Mouse (Mus musculus) forebrain, embryonic 12.5 days (tissue): ENCODE data around the gene Prkaa1. TPM values are rescaled to one million over a fixed set of nuclear protein-coding genes. Genes with fewer than 3 reads are reported as not detected.

Experiments used
- ATAC-seq: fragments of 200-750 bp; cut with Nextera tagmentation; 2 replicates; pipeline ENCODE4 v1.8.0; 2017; ENCODE audit warnings: moderate TSS enrichment; ENCODE audit not compliant: low FRiP score
- H3K27ac ChIP-seq: fragments of 300-500 bp; sonication (generic); 2 replicates; pipeline ENCODE4 v1.5.1; 2016; ENCODE audit warnings: mild to moderate bottlenecking
- H3K27me3 ChIP-seq: fragments of 300-500 bp; sonication (generic); 2 replicates; pipeline ENCODE4 v1.6.1; 2016; ENCODE audit warnings: mild to moderate bottlenecking
- H3K36me3 ChIP-seq: fragments of 300-500 bp; sonication (generic); replicated peaks from 2 replicates; pipeline ENCODE4 v1.6.1; 2016; ENCODE audit warnings: mild to moderate bottlenecking
- H3K4me1 ChIP-seq: fragments of 300-500 bp; sonication (generic); 2 replicates; pipeline ENCODE4 v1.6.1; 2016
- H3K4me2 ChIP-seq: fragments of 300-500 bp; sonication (generic); 2 replicates; pipeline ENCODE4 v1.6.1; 2016; ENCODE audit warnings: mild to moderate bottlenecking, moderate library complexity
- H3K4me3 ChIP-seq: fragments of 300-500 bp; sonication (generic); replicated peaks from 2 replicates; pipeline ENCODE4 v1.5.1; 2016; ENCODE audit warnings: mild to moderate bottlenecking
- H3K9ac ChIP-seq: fragments of 300-500 bp; sonication (generic); 2 replicates; pipeline ENCODE4 v1.6.1; 2016; ENCODE audit warnings: mild to moderate bottlenecking
- H3K9me3 ChIP-seq: fragments of 300-500 bp; sonication (generic); 2 replicates; pipeline ENCODE4 v1.6.1; 2016
- WGBS: fragments of 180-500 bp; shearing (Covaris S2); methylation state at CpG from one replicate; pipeline ENCODE4 v1.1.7; 2016; 5-methylcytosine and 5-hydroxymethylcytosine counted together
- polyA plus RNA-seq: library from polyadenylated mRNA; unstranded; fragments of >200 nt; fragmentation: Nextera tagmentation; extraction: Ambion mirVana; gene quantifications from 2 replicates; pipeline ENCODE4 v1.2.1, GENCODE M21; 2016

Prkaa1 gene
- polyA plus RNA-seq, 1 experiment from 2014 or later, result 14.9 TPM

GRCm38 (mm10) chr15:5134179-5134578 lies 9.5 kb upstream of the Prkaa1 start:
- H3K4me1 ChIP-seq, result no peaks in the 10 kb centered on the region; the same call in 1 of the 2 replicates
- 64% methylated on average over 3 of the region's 3 CpGs for WGBS
- no peak overlapping the region for H3K9ac ChIP-seq
- no peaks in the 10 kb centered on the region for H3K36me3 ChIP-seq
- H3K4me2 ChIP-seq, result no peak overlapping the region
- ATAC-seq, result no peak
- H3K4me3 ChIP-seq, result no peak overlapping the region
- no peaks in the 10 kb centered on the region for H3K9me3 ChIP-seq
- H3K27ac ChIP-seq, result no peak overlapping the region
- no peaks in the 10 kb centered on the region for H3K27me3 ChIP-seq

GRCm38 (mm10) chr15:5134945-5135483 lies 8.6 kb upstream of the Prkaa1 start:
- H3K4me1 ChIP-seq, result no peaks in the 10 kb centered on the region; the same call in 1 of the 2 replicates
- 79% methylated on average over 8 of the region's 8 CpGs for WGBS
- H3K9me3 ChIP-seq, result no peaks in the 10 kb centered on the region
- no peaks in the 10 kb centered on the region for H3K27me3 ChIP-seq
- H3K9ac ChIP-seq, result no peak overlapping the region
- no peak overlapping the region for H3K4me3 ChIP-seq
- no peak for ATAC-seq
- no peak overlapping the region for H3K27ac ChIP-seq
- H3K4me2 ChIP-seq, result no peak overlapping the region
- H3K36me3 ChIP-seq, result no peaks in the 10 kb centered on the region

GRCm38 (mm10) chr15:5138021-5138856 lies 5.4 kb upstream of the Prkaa1 start:
- ATAC-seq, result peak; percentile 70; the same call in 1 of the 2 replicates
- no peaks in the 10 kb centered on the region; the same call in 1 of the 2 replicates for H3K4me1 ChIP-seq
- no peaks in the 10 kb centered on the region for H3K9me3 ChIP-seq
- H3K9ac ChIP-seq, result no peak overlapping the region
- no peaks in the 10 kb centered on the region for H3K36me3 ChIP-seq
- 62% methylated on average over 9 of the region's 9 CpGs for WGBS
- H3K27ac ChIP-seq, result no peak overlapping the region
- no peak overlapping the region for H3K4me3 ChIP-seq
- H3K27me3 ChIP-seq, result no peaks in the 10 kb centered on the region
- H3K4me2 ChIP-seq, result no peak overlapping the region

- no peak overlapping the region for H3K4me2 ChIP-seq
- H3K4me1 ChIP-seq, result no peaks in the 10 kb centered on the region; the same call in 1 of the 2 replicates
- no peak overlapping the region for H3K27ac ChIP-seq
- no peak overlapping the region for H3K4me3 ChIP-seq
- H3K36me3 ChIP-seq, result no peaks in the 10 kb centered on the region
- no peak for ATAC-seq
- no peaks in the 10 kb centered on the region for H3K27me3 ChIP-seq
- H3K9ac ChIP-seq, result no peak overlapping the region
- WGBS, result 90% methylated on average over 2 of the region's 2 CpGs
- H3K9me3 ChIP-seq, result no peaks in the 10 kb centered on the region
Observed at GRCm38 (mm10) chr15:5139366-5139765, 4.3 kb upstream of the Prkaa1 start.

GRCm38 (mm10) chr15:5139863-5140262 lies 3.8 kb upstream of the Prkaa1 start:
- Histone ChIP-seq H3K27me3 (no peaks in the 10 kb centered on the region), H3K36me3 (no peaks in the 10 kb centered on the region), H3K4me2 (no peak overlapping the region), H3K27ac (no peak overlapping the region), H3K9ac (no peak overlapping the region), H3K4me3 (no peak overlapping the region), H3K9me3 (no peaks in the 10 kb centered on the region), H3K4me1 (peaks cover 3% of the 10 kb centered on the region)
- ATAC-seq, result no peak
- 91% methylated on average over 7 of the region's 7 CpGs for WGBS

GRCm38 (mm10) chr15:5140357-5140756 lies 3.3 kb upstream of the Prkaa1 start:
- H3K4me3 ChIP-seq, result no peak overlapping the region
- H3K27ac ChIP-seq, result no peak overlapping the region
- ATAC-seq, result no peak
- H3K4me2 ChIP-seq, result no peak overlapping the region
- H3K9me3 ChIP-seq, result no peaks in the 10 kb centered on the region
- no peaks in the 10 kb centered on the region for H3K27me3 ChIP-seq
- H3K4me1 ChIP-seq, result peaks cover 8% of the 10 kb centered on the region
- no peak overlapping the region for H3K9ac ChIP-seq
- H3K36me3 ChIP-seq, result no peaks in the 10 kb centered on the region

GRCm38 (mm10) chr15:5142047-5142446 lies 1.6 kb upstream of the Prkaa1 start:
- 65% methylated on average over 5 of the region's 5 CpGs for WGBS
- ATAC-seq, result no peak

GRCm38 (mm10) chr15:5142714-5143113 lies 947 bp upstream of the Prkaa1 start:
- Histone ChIP-seq H3K9ac (no peak overlapping the region), H3K9me3 (no peaks in the 10 kb centered on the region), H3K27ac (no peak overlapping the region), H3K36me3 (no peaks in the 10 kb centered on the region), H3K4me3 (no peak overlapping the region), H3K27me3 (no peaks in the 10 kb centered on the region), H3K4me2 (no peak overlapping the region), H3K4me1 (peaks cover 10% of the 10 kb centered on the region)
- ATAC-seq, result no peak
- WGBS, result 75% methylated on average over 5 of the region's 5 CpGs

More at GRCm38 (mm10) chr15:5142047-5142446, 1.6 kb upstream of the Prkaa1 start:
- H3K9ac ChIP-seq, result no peak overlapping the region
- H3K4me1 ChIP-seq, result peaks cover 10% of the 10 kb centered on the region
- no peaks in the 10 kb centered on the region for H3K9me3 ChIP-seq
- H3K27ac ChIP-seq, result no peak overlapping the region
- H3K36me3 ChIP-seq, result no peaks in the 10 kb centered on the region
- no peaks in the 10 kb centered on the region for H3K27me3 ChIP-seq
- no peak overlapping the region for H3K4me3 ChIP-seq
- H3K4me2 ChIP-seq, result no peak overlapping the region

GRCm38 (mm10) chr15:5144021-5144778 lies 539 bp downstream of the Prkaa1 start:
- peak overlapping the region; percentile 94 for H3K27ac ChIP-seq
- H3K4me2 ChIP-seq, result peak overlapping the region; percentile 60
- peaks cover 13% of the 10 kb centered on the region for H3K4me1 ChIP-seq
- H3K9me3 ChIP-seq, result no peaks in the 10 kb centered on the region
- peak overlapping the region; percentile 87 for H3K9ac ChIP-seq
- no peaks in the 10 kb centered on the region for H3K36me3 ChIP-seq
- H3K4me3 ChIP-seq, result peak overlapping the region; percentile 83
- under 1% methylated on average over 59 of the region's 61 CpGs for WGBS
- H3K27me3 ChIP-seq, result no peaks in the 10 kb centered on the region
- ATAC-seq, result peak; percentile 94

GRCm38 (mm10) chr15:5145196-5145945 lies 1.7 kb downstream of the Prkaa1 start:
- 46% methylated on average over 9 of the region's 9 CpGs for WGBS
- H3K27ac ChIP-seq, result no peak overlapping the region
- H3K36me3 ChIP-seq, result no peaks in the 10 kb centered on the region
- H3K9me3 ChIP-seq, result no peaks in the 10 kb centered on the region
- ATAC-seq, result no peak
- no peaks in the 10 kb centered on the region for H3K27me3 ChIP-seq
- H3K4me3 ChIP-seq, result peak overlapping the region; percentile 83
- H3K4me1 ChIP-seq, result peaks cover 15% of the 10 kb centered on the region
- peak overlapping the region; percentile 60 for H3K4me2 ChIP-seq
- no peak overlapping the region for H3K9ac ChIP-seq

GRCm38 (mm10) chr15:5149187-5149586 lies 5.5 kb downstream of the Prkaa1 start:
- Histone ChIP-seq H3K4me2 (no peak overlapping the region), H3K9ac (no peak overlapping the region), H3K27me3 (no peaks in the 10 kb centered on the region), H3K4me1 (peaks cover 15% of the 10 kb centered on the region), H3K4me3 (no peak overlapping the region), H3K9me3 (no peaks in the 10 kb centered on the region), H3K36me3 (no peaks in the 10 kb centered on the region), H3K27ac (no peak overlapping the region)
- WGBS, result 66% methylated on average over 4 of the region's 4 CpGs
- ATAC-seq, result no peak

- 96% methylated on average over 6 of the region's 6 CpGs for WGBS
- H3K9ac ChIP-seq, result no peak overlapping the region
Observed at GRCm38 (mm10) chr15:5152171-5152570, 8.5 kb downstream of the Prkaa1 start.

More at GRCm38 (mm10) chr15:5152171-5152570, 8.5 kb downstream of the Prkaa1 start:
- Histone ChIP-seq H3K27ac (no peak overlapping the region), H3K4me3 (no peak overlapping the region), H3K27me3 (no peaks in the 10 kb centered on the region), H3K36me3 (no peaks in the 10 kb centered on the region), H3K4me2 (no peak overlapping the region), H3K4me1 (peaks cover 11% of the 10 kb centered on the region), H3K9me3 (no peaks in the 10 kb centered on the region)
- ATAC-seq, result no peak
